Mouse (Mus musculus) stomach, postnatal 0 days (tissue): ENCODE results near the gene Aif1.
A peak's percentile ranks its signal among the peaks of the same experiment; 100 is the strongest.

ENCODE experiments used
- CTCF ChIP-seq: IDR thresholded peaks from 2 replicates; pipeline ENCODE4 v1.5.1; 2016; ENCODE audit warnings: antibody characterized with exemption, low read depth, mild to moderate bottlenecking, moderate library complexity
- EP300 ChIP-seq: optimal IDR thresholded peaks from 2 replicates; pipeline ENCODE3; 2016; ENCODE audit warnings: antibody characterized with exemption

- peak; percentile 80 for TF ChIP-seq CTCF
- TF ChIP-seq EP300: no peak
Observed at GRCm38 (mm10) chr17:35168541-35169207, 7.2 kb downstream of the Aif1 start.
